Mouse (Mus musculus) forebrain, embryonic 12.5 days (tissue): ENCODE measurements at regions not wholly inside any gene's neighbourhood (a gene's known extent, or its start where the extent isn't known, plus 50 kb on each side); places are given as distances from the start of the nearest gene placed in this dataset.
A peak's percentile ranks its signal among the peaks of the same experiment; 100 is the strongest.

Experiments used
- ATAC-seq: fragments of 200-750 bp; cut with Nextera tagmentation; 2 replicates; pipeline ENCODE4 v1.8.0; 2017; ENCODE audit warnings: moderate TSS enrichment; ENCODE audit not compliant: low FRiP score
- H3K27ac ChIP-seq: fragments of 300-500 bp; sonication (generic); 2 replicates; pipeline ENCODE4 v1.5.1; 2016; ENCODE audit warnings: mild to moderate bottlenecking
- H3K27me3 ChIP-seq: fragments of 300-500 bp; sonication (generic); 2 replicates; pipeline ENCODE4 v1.6.1; 2016; ENCODE audit warnings: mild to moderate bottlenecking
- H3K36me3 ChIP-seq: fragments of 300-500 bp; sonication (generic); replicated peaks from 2 replicates; pipeline ENCODE4 v1.6.1; 2016; ENCODE audit warnings: mild to moderate bottlenecking
- H3K4me1 ChIP-seq: fragments of 300-500 bp; sonication (generic); 2 replicates; pipeline ENCODE4 v1.6.1; 2016
- H3K4me2 ChIP-seq: fragments of 300-500 bp; sonication (generic); 2 replicates; pipeline ENCODE4 v1.6.1; 2016; ENCODE audit warnings: mild to moderate bottlenecking, moderate library complexity
- H3K4me3 ChIP-seq: fragments of 300-500 bp; sonication (generic); replicated peaks from 2 replicates; pipeline ENCODE4 v1.5.1; 2016; ENCODE audit warnings: mild to moderate bottlenecking
- H3K9ac ChIP-seq: fragments of 300-500 bp; sonication (generic); 2 replicates; pipeline ENCODE4 v1.6.1; 2016; ENCODE audit warnings: mild to moderate bottlenecking
- H3K9me3 ChIP-seq: fragments of 300-500 bp; sonication (generic); 2 replicates; pipeline ENCODE4 v1.6.1; 2016
- WGBS: fragments of 180-500 bp; shearing (Covaris S2); methylation state at CpG from one replicate; pipeline ENCODE4 v1.1.7; 2016; 5-methylcytosine and 5-hydroxymethylcytosine counted together

DNA sequence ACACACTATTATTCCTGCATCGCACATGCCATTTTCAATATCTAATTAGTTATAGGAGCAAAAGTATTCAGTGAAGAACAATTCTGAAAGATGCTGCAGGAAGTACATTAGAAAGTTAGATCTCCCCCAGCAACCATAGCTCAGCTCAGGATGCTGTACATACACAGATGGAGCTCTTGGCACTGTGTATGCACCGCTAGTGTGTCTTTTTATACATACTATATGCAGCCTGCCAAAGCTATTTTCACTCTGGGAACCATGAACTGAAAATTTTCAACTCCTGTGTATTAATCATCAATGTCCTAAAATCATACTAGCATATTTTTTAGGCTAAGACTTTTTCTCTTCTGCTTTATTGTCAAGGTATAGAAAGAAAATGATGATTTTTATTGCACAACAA, 944.5 kb downstream of the Fam19a2 start:
- Histone ChIP-seq H3K4me1 (no peaks in the 10 kb centered on the region), H3K27ac (no peak overlapping the region), H3K36me3 (no peaks in the 10 kb centered on the region), H3K4me2 (no peak overlapping the region), H3K9me3 (no peaks in the 10 kb centered on the region), H3K27me3 (no peaks in the 10 kb centered on the region), H3K4me3 (no peak overlapping the region), H3K9ac (no peak overlapping the region)
- ATAC-seq = no peak
- 91% methylated on average over 2 of the region's 2 CpGs for WGBS

DNA sequence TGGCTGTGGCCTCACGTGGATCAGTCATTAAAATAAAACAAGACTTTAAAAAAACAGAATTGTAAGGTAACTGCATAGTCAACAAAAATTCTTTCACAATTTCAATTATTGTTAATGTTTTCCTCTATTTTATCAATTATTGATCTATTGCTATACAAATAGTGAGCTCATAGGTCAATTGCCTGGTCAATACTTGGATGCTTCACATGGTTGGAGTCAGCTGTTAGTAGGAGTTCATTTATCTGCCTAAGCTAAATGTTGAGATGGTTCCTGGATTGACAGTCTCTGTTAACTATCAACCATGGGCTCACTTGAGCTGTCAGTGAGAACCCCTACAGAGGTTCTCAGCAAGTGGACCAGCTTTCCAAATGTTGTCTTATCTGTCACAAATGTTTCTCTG, 955.7 kb downstream of the Fam19a2 start:
- Histone ChIP-seq H3K4me2 (no peak overlapping the region), H3K9me3 (no peaks in the 10 kb centered on the region), H3K4me3 (no peak overlapping the region), H3K27me3 (no peaks in the 10 kb centered on the region), H3K9ac (no peak overlapping the region), H3K36me3 (no peaks in the 10 kb centered on the region), H3K27ac (no peak overlapping the region), H3K4me1 (no peaks in the 10 kb centered on the region)
- ATAC-seq = no peak
- WGBS = 79% methylated on average over 1 of the region's 1 CpGs

DNA sequence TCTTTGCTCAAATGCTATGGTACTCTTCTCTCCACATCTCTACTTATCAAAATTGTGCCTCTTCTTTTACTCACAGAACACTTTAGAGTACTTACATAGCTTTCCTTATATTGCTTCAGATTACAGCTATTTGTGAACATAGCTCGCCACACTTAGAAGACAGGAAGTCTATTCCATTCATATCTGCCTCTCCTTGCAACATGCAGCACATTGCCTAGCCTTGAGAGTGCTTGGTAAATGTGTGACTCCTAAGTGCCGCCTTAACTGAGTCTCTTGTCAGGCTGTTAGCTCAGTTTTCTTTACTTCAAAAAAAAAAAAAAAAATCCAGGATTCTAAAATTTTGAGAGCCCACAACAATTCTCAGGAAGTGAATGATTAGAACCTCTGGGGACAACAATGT, 958.3 kb downstream of the Fam19a2 start:
- no peak for ATAC-seq
- WGBS = 79% methylated on average over 2 of the region's 2 CpGs

DNA sequence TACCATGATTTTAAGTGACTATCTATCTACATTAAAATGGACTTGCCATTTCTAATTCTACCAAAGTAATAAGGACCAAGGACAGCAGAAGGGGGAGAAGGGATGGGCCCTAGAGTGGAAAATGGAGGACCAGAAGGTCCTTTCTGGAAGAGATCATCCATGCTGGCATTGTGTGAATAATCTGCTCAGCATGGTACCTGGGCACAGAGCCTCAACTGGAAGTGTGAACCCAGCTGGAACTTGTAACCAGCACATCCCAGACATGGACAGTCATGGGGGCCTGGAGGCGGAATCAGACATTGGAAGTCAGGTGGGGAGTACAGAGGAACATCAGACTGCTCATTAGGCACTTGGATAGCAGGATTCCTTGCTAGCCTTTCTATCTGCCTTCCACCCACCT, 963.3 kb downstream of the Fam19a2 start:
- Histone ChIP-seq H3K4me1 (no peaks in the 10 kb centered on the region), H3K9ac (no peak overlapping the region), H3K27me3 (no peaks in the 10 kb centered on the region), H3K4me2 (no peak overlapping the region), H3K36me3 (no peaks in the 10 kb centered on the region), H3K4me3 (no peak overlapping the region), H3K9me3 (no peaks in the 10 kb centered on the region), H3K27ac (no peak overlapping the region)
- 86% methylated on average over 1 of the region's 1 CpGs for WGBS
- ATAC-seq = no peak

More for the DNA sequence above, 958.3 kb downstream of the Fam19a2 start:
- Histone ChIP-seq H3K9me3 (no peaks in the 10 kb centered on the region), H3K4me3 (no peak overlapping the region), H3K9ac (no peak overlapping the region), H3K4me2 (no peak overlapping the region), H3K27ac (no peak overlapping the region), H3K27me3 (no peaks in the 10 kb centered on the region), H3K4me1 (no peaks in the 10 kb centered on the region), H3K36me3 (no peaks in the 10 kb centered on the region)

DNA sequence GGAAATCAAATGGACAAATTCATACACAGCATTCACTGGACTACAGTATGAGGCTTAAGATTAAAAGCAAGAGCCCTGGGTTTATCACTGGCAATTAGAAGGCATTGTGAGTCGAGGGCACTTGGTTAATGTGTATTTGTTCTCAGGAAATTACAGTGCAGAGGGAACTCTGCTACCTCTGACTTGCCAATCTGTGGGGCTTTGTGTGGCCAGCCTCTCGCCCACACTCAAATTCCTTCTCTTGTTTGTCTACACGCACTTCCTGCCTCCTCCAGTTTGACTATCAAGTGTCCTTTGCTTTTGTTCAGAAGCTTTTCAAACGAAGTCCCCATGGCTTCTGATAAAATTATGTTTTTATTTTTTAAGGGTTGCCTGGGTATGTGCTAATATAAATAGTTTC, 985.6 kb downstream of the Fam19a2 start:
- ATAC-seq = no peak
- Histone ChIP-seq H3K4me1 (no peaks in the 10 kb centered on the region), H3K4me2 (no peak overlapping the region), H3K27me3 (no peaks in the 10 kb centered on the region), H3K27ac (no peak overlapping the region), H3K9me3 (no peaks in the 10 kb centered on the region), H3K4me3 (no peak overlapping the region), H3K36me3 (no peaks in the 10 kb centered on the region), H3K9ac (no peak overlapping the region)
- WGBS = 32% methylated on average over 4 of the region's 4 CpGs

DNA sequence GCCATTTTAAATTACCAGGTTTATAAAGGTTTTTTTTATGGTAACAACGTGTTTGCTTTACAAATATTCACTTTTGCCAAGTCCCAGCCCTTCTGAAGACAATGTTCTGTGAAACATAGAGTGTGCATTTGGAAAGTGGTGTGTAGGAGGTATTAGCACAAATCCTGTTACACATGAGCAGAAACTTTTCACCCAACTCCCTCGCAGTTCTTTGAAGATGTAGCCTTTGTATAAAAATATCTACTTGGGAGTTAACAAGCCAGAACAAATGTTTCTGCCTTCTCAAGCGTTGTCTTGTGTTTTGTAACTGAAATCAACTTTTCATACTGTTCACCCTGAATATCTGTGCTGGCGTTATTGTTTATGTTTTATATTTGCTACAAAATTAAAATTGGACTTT, 986.2 kb downstream of the Fam19a2 start:
- no peak overlapping the region for H3K4me2 ChIP-seq
- H3K9me3 ChIP-seq = no peaks in the 10 kb centered on the region
- no peak overlapping the region for H3K27ac ChIP-seq
- H3K9ac ChIP-seq = no peak overlapping the region
- no peaks in the 10 kb centered on the region for H3K27me3 ChIP-seq
- no peak overlapping the region for H3K4me3 ChIP-seq
- no peak for ATAC-seq
- H3K36me3 ChIP-seq = no peaks in the 10 kb centered on the region
- 67% methylated on average over 4 of the region's 4 CpGs for WGBS
- no peaks in the 10 kb centered on the region for H3K4me1 ChIP-seq

DNA sequence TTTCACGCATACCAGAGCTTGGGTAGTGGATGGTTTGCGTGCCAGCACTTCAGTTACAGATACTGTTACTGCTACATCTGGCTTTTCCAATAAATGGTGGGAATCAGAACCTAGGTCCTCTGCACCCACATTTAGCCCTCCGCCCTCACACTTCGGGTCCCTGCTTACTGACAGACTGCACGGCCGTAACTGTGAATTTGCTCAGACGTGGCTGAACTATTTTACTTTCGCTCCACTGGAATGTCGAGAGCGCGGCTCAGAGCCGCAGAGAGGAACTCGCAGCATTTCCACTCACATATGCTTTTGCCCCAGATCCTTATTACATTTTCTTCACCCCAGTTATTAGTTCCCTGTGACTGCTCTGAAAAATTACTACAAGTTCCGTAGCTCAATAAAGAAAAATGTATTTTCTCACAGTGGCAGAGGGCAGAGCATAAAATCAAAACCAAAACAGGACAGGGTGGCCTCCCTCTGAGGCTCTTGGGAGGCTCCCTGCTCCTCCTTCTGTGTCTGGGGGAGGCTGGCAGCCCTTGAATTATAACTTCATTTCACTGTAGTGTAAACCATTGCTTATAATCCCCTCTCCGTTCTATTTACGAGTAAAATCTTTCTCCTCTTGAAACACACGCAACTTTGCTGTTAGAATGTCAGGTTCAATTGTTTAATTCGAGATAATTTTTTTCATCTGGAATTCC, 1024.7 kb downstream of the Fam19a2 start:
- no peak for ATAC-seq
- Histone ChIP-seq H3K4me2 (no peak overlapping the region), H3K27me3 (no peaks in the 10 kb centered on the region), H3K4me3 (no peak overlapping the region), H3K27ac (no peak overlapping the region), H3K4me1 (no peaks in the 10 kb centered on the region), H3K9me3 (no peaks in the 10 kb centered on the region), H3K36me3 (no peaks in the 10 kb centered on the region), H3K9ac (no peak overlapping the region)
- WGBS = 78% methylated on average over 18 of the region's 18 CpGs

DNA sequence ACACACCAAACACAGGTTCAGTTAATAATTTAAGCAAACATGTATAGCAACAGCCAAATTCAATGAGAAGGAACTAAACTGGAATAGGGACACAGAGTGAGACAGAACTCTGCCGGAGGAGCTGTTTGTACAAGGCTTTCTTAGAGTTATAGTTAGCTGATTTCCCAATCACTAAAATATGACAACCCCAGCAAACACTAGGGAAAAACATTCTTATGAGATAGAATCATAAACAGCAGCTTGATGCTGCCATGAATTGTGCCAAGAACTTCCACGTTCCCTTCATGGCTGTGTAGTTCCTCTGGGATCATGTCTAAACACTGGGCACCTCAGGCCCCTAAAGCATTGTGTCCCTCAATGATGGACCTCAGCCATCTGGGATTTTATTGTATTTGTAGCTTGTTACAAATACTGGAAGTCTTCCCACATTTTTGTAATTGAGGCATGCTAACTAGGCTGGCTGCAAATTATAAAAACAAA, 1033.4 kb downstream of the Fam19a2 start:
- Histone ChIP-seq H3K27me3 (no peaks in the 10 kb centered on the region), H3K4me1 (no peaks in the 10 kb centered on the region), H3K4me2 (no peak overlapping the region), H3K9ac (no peak overlapping the region), H3K4me3 (no peak overlapping the region), H3K9me3 (no peaks in the 10 kb centered on the region), H3K36me3 (no peaks in the 10 kb centered on the region), H3K27ac (no peak overlapping the region)
- ATAC-seq = no peak
- 88% methylated on average over 2 of the region's 2 CpGs for WGBS

DNA sequence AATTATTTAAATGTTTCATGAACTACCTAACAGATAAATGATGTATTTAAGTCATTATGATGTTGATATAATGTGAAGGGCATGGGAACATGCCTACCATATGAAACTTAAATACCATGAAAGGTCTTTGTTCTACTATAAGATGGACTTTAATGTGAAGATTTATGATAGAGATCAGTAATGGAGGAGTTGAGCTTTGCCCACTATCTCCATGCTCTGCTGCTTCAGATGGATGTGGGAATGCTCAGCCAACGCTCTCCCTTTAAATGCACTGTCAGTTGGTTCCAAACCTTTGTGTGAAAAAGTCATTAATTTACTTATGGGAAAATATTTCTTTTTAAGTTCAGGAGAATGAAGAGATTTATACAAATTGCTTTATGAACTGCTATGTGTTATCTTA, 1040.9 kb downstream of the Fam19a2 start:
- H3K4me1 ChIP-seq = no peaks in the 10 kb centered on the region
- no peak overlapping the region for H3K9ac ChIP-seq
- no peaks in the 10 kb centered on the region for H3K27me3 ChIP-seq
- H3K4me2 ChIP-seq = no peak overlapping the region
- WGBS = 91% methylated on average over 1 of the region's 1 CpGs
- no peak overlapping the region for H3K27ac ChIP-seq
- no peaks in the 10 kb centered on the region for H3K36me3 ChIP-seq
- no peaks in the 10 kb centered on the region for H3K9me3 ChIP-seq
- no peak for ATAC-seq
- H3K4me3 ChIP-seq = no peak overlapping the region

DNA sequence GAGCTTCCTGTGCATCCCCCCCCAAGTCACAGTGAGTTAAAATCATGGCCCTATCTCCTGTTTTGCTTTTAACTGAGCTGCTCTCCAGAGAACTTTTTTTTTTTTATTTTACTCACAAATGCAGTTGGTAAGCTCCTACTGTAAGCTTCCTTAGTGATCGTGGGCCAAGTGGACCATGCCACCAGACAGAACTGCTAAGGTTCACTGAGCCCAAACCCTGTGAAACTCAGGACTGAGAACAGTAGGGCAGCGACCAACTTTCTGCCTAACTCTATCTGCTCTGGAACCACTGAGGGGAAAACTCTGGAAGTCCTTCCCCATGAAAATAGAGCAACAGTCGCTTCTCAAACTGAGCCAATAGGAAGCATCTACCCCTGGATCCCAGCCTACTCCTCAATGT, 1041.8 kb downstream of the Fam19a2 start:
- no peak overlapping the region for H3K27ac ChIP-seq
- ATAC-seq = no peak
- H3K4me3 ChIP-seq = no peak overlapping the region
- H3K4me1 ChIP-seq = no peaks in the 10 kb centered on the region
- no peaks in the 10 kb centered on the region for H3K9me3 ChIP-seq
- H3K9ac ChIP-seq = no peak overlapping the region
- WGBS = 87% methylated on average over 3 of the region's 3 CpGs
- H3K27me3 ChIP-seq = no peaks in the 10 kb centered on the region
- H3K4me2 ChIP-seq = no peak overlapping the region
- no peaks in the 10 kb centered on the region for H3K36me3 ChIP-seq

DNA sequence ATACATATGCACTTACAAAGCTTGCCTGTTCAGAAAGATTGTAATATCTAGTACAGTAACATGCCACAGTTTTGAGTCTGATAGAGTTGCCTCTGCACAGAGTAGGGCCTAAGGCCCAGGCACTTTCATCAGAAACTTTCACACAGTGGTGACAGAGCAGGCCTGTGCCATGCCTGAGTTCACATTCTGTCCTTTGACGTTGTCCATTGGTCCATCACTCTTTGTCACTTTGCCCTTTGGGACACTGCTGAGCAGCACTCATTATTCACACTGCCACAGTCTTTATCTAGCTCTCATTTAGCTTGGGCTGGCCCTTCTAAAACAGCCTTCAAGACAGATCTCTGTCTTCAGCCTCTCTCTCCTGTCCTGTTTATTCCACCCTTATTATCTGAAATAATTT, 1055.0 kb downstream of the Fam19a2 start:
- no peak overlapping the region for H3K27ac ChIP-seq
- H3K27me3 ChIP-seq = no peaks in the 10 kb centered on the region
- 37% methylated on average over 1 of the region's 1 CpGs for WGBS
- H3K9me3 ChIP-seq = no peaks in the 10 kb centered on the region
- H3K36me3 ChIP-seq = no peaks in the 10 kb centered on the region
- no peak overlapping the region for H3K4me2 ChIP-seq
- peaks cover 6% of the 10 kb centered on the region; the same call in 1 of the 2 replicates for H3K4me1 ChIP-seq
- H3K9ac ChIP-seq = no peak overlapping the region
- H3K4me3 ChIP-seq = no peak overlapping the region
- ATAC-seq = no peak

DNA sequence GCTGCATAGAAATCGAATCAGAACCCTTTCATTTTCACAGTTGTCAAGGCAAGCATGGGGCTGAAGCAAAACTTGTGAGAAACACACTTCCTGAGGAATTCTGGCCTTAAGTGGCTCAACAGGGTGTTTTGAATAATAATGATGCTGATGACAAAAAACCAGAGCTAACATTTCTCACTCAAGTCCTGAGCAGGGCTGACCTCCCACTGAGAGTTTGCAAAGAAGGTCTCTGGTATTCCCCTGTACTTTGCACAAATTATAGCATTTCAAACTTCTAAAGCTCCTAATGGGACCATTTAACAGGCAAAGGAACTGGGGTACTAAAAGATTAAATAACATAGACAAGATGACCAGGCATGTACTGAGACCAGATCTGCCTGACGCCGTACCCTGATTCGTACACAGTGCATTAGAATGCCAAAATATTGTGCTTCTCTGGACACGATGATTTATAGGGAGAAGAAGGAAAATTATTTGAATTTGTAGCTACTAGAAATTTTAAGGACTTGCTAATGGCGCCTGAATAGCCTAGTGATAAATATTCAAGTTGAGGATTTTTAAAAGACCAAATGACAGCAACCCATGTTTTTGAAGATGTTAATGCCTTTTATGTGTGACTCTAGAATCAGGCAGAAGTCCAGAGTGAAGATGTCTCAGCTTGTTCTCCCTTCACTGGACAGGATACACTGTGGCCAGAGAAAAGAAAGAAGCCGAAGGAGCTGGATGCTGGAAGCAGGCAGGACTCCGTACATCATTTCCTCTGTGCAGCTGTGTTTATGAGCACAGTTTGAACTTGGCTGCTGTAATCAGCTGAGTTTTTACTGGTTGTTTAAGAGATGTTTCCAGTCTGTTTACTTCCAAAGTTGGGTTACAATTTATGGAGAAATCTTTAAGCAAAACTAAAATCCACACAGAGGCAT, 1056.7 kb downstream of the Fam19a2 start:
- no peak overlapping the region for H3K9ac ChIP-seq
- peak; percentile 63 for ATAC-seq
- no peak overlapping the region for H3K27ac ChIP-seq
- H3K4me1 ChIP-seq = peaks cover 6% of the 10 kb centered on the region; the same call in 1 of the 2 replicates
- no peaks in the 10 kb centered on the region for H3K36me3 ChIP-seq
- no peak overlapping the region for H3K4me3 ChIP-seq
- 58% methylated on average over 8 of the region's 8 CpGs for WGBS
- H3K9me3 ChIP-seq = no peaks in the 10 kb centered on the region
- H3K4me2 ChIP-seq = no peak overlapping the region
- no peaks in the 10 kb centered on the region for H3K27me3 ChIP-seq

DNA sequence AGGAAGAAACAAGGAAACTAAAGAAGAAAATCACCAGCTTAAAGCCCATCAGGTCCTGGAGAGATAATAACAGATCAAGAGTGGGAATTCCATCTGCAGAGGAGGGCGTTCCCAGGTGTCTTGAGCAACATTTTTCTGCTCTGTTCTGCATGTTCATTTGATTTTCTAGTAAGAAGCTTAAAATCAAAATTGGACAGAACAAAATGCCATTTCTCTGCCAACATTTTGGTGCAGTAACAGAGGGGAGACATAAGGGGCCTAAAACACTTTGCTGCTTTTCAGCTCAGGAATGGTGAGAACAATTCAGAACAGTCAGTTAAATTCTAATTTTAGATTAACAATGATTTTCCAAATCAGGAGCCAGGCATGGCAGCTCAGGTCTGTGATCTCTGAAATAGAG, 1056.8 kb downstream of the Slc16a7 start:
- no peak overlapping the region for H3K9ac ChIP-seq
- no peak overlapping the region for H3K4me2 ChIP-seq
- no peaks in the 10 kb centered on the region for H3K4me1 ChIP-seq
- ATAC-seq = no peak
- no peaks in the 10 kb centered on the region for H3K9me3 ChIP-seq
- no peaks in the 10 kb centered on the region for H3K36me3 ChIP-seq
- no peak overlapping the region for H3K4me3 ChIP-seq
- H3K27me3 ChIP-seq = no peaks in the 10 kb centered on the region
- no peak overlapping the region for H3K27ac ChIP-seq
- 92% methylated on average over 1 of the region's 1 CpGs for WGBS
